Mouse (Mus musculus) layer of hippocampus, adult 18-20 months (tissue): ENCODE data around the gene Copa. TPM values are rescaled to one million over a fixed set of nuclear protein-coding genes. Genes with fewer than 3 reads are reported as not detected.

Experiments
- DNase-seq, 2 experiments: peaks; one replicate each; pipeline ENCODE4 v3.0.0; 2022; ENCODE audit warnings: low spot score in 2 of 2
- total RNA-seq, 2 experiments: library from RNA; stranded (reverse); gene quantifications; 2 replicates each; pipeline ENCODE4 v1.2.3; 2021

The Copa gene
- total RNA-seq, 2 experiments from 2014 or later: 141 to 146 TPM

DNA sequence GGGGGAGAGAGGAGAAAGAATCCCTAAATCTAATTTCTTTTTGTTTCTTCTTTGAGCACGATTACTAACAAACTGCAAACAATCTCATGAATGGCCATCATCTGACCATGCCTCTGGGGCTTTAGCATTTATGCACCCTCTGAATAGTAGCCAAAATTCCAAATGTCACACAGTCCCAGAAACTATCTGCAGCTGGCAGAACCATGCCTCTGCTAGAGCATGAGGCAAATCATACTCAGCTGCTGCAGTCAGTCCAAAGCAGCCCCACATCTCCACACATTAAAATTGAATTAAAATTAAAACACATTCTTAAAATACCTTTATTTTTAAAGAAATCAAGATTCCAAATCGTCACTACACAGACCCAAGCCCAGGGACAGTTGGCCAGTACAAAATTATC, 57.8 kb downstream of the Copa start:
- no peak for DNase-seq

DNA sequence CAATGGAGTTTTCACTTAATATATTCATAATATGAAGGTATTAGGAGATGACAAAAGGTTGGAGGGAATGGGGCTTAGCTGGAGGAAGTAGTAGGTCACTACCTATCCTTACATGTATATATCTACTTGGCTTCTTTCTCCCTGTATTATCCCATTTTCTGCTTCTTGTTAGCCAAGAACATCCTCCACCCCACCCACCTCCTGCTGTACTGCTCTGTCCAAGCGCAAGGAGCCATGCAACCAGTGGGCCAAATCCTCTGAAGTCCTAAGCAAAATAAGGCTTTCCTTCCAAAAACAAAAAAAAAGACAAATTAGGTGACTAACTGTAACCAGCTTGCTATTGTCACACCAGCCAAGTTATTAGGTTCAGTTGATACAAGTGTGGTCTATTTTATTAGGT, 58.5 kb downstream of the Copa start:
- DNase-seq: no peak

- DNase-seq: no peak
Measured at GRCm38 (mm10) chr1:172141529-172141928, 59.2 kb downstream of the Copa start.

DNA sequence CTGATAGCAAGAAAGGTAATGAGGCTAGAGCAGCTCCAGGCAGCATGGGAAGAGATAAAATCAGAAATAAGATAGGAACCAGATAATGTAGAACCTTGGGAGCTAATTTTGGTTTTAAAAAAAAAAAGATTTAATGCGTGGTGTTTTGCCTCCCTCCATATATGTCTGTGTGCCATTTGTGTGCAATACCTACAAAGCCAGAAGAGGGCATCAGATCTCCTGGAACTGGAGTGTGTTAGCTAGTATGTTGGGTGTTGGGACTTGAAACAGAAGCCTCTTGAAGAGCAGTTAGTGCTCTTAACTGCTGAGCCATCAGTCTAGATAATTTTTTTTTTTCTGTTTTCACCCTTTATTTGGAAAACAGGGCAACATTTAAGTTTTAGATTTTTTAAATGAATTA, 61.2 kb downstream of the Copa start:
- DNase-seq: peak; percentile 51 to 83

DNA sequence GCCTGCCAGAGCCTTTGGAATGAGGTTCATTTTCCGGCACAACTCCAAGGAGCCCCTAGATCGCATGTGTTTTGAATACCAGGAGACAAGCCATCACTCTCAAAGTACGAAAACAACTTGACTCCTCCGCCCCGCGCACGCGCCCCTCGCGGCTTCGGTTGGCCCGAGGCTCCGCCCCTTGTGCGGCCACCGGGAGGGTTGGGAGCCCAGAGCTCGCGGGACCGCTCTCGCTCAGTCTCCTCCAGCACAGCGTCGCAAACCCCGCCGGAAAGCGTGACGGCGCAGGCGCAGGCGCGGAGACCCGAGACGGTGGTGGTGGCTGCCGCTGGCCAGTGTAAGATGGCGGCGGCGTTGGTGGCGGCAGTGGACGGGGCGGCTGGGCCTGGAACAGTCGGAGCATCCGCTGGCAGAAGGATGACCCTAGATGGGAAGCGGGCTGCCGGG, 65.5 kb downstream of the Copa start, which contains the start of gene Dcaf8:
Gene Dcaf8 (plus strand): TSS at position 250 of the 444 bp plus-strand sequence.
- peak; percentile 94 to 96 for DNase-seq

DNA sequence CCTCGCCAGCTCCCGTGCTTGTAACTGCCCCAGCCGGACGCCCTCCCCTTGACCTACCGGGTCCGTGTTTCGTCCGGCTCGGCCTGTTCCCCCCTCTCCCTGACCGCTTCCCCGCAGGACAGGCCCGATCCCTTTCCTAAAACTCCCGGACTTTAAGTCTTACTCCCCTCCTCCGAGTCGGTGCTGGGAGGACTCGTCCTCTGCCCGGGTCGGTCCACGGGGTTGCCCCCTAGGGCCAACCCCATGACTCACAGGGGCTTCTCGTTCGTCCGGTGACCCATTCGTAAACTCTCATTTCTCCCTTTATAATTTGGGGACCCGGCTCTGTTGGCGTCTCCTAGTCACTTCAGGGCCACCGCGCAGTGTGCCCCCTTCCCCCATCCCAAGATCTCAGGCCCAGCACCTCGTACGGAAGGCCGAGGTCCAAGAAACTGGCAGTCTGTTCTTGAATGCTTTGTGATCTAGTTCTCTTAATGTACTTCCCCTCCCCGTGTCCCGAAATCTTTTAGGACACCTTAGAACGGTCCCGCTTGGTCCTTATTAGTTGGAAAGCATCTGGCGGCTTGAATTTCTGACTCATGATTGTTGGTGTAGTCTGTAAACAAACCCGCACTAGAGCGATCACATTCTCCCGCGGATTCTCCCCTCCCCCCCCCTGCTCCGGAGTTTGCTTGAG, 66.1 kb downstream of the Copa start:
- DNase-seq: peak in 1 of 2 experiments; percentile 47

DNA sequence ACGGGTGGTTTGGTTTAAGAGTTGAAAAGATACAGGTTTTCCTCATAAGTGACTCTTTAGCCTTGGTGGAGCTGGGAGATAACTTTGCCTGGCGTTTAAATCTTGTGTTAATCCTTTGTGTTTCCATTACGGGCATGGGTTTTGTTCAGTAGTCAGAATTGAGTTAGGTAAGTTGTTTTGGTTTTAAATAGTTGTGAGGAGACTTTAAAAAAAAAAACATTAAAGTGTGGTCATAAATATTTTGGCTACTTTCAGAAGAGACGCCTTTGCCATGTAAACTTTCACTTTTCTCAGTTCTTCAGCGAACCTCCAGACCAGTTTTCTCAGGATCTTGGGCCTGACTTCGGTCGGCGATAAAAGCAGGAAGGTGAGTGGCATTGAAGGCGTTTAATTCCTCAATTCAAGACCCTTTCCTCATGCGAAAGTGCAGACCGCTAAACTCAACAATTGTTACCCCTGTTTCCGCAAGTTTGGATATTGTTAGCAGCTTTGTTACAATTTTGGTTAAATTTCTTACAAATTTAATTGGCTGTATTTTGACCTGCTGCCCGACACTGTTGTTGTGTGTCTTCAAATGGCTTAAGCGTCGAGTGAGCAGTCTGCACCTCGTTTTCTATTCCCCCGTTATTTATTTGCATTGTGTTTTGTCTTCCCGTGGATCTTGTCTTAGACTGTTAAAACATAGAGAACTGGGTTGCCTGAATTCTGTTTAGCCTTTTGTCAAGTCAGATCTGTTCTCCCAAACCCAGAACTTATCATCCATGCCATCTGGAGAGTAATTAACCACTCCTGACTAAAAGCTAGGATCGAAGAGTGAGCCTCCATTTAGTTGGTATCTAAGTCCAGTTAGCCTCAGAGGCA, 66.9 kb downstream of the Copa start:
- DNase-seq: no peak

GRCm38 (mm10) chr1:172154536-172154935, 72.2 kb downstream of the Copa start:
- DNase-seq: no peak

DNA sequence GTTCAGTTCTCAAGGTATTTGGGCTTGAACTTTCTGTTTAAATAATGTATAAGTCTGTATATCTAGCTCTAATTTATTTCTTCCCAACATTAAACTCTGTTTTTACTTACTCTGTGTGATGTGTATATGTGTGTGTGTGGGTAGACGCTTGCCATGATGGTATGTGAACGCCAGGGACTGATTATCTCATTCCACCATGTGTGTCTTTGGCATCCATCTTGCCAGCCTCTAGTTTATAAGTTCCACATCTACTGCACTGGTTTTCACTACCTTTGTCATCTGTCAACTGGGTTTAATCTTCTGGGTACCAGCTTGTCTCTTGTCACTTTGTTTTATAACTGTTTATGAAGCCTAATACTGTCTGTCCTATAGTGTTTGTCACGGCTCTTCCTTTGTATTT, 73.2 kb downstream of the Copa start:
- DNase-seq: no peak

GRCm38 (mm10) chr1:172159970-172160369, 77.6 kb downstream of the Copa start:
- no peak for DNase-seq

- no peak for DNase-seq
Measured at GRCm38 (mm10) chr1:172160508-172160907, 78.2 kb downstream of the Copa start.

DNA sequence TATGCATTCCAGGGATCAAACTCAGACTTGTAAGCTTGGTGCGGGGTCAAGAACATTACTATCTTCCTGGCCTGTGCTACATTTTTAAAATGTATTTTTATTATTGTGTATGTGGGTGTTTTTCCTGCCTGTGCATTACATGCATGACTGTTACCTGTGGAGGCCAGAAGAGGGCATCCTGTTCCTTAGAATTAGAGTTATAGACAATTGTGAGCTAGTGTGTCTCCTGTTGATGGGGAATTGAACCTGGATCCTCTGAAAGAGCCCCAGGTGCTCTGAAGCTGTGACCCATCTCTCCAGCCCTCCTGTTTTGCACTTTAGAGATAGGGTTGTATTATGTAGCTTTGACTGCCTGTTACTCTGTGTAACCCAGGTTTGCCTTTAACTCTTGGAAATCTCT, 79.7 kb downstream of the Copa start:
- DNase-seq: peak in 1 of 2 experiments; percentile 72

GRCm38 (mm10) chr1:172162959-172163358, 80.6 kb downstream of the Copa start:
- DNase-seq: no peak

GRCm38 (mm10) chr1:172167911-172168310, 85.6 kb downstream of the Copa start:
- DNase-seq: no peak

DNA sequence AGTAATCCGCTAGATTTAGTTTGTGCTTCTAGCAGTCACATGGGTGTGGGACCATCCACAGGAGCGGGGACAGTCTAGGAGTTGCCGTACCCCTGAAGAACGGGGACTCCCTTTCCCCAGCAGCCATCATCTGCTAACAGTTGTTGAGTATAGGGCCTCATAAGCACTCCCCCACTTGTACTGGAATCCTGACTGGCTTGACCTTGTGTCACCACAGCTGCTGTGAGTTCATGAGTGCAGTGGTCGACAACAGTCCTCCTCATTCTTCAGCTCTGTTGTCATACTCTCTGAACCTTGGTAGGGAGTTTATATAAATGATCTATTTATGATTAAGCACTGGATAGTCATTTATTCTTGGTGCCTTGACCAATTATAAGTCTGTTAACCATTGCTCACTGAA, 87.5 kb downstream of the Copa start:
- DNase-seq: no peak

Other genes with a start within 250 kb of the Copa start
- gene Cd84, start 242.8 kb upstream of the Copa start, total RNA-seq: 1 to 10 TPM; 2.2 to 2.5 TPM
- not detected for gene Gm10521, start 186.9 kb upstream of the Copa start, total RNA-seq
- gene Slamf6, start 165.0 kb upstream of the Copa start, total RNA-seq: not detected
- 10 to 100 TPM; 13.4 to 13.6 TPM for gene Vangl2, start 54.1 kb upstream of the Copa start, total RNA-seq
- gene Nhlh1, start 25.0 kb upstream of the Copa start, total RNA-seq: 1 to 10 TPM in 1 of 2 experiments, under 1 TPM in 1; 0.68 to 1.1 TPM
- gene Ncstn, start 266 bp downstream of the Copa start, total RNA-seq: 10 to 100 TPM; 54.5 to 55.3 TPM
- 10 to 100 TPM; 84.4 to 84.5 TPM for gene Pex19, start 44.2 kb downstream of the Copa start, total RNA-seq
- gene Dcaf8, start 65.6 kb downstream of the Copa start, total RNA-seq: 100 to 1,000 TPM; 111 to 115 TPM
- 100 to 1,000 TPM; 445 to 478 TPM for gene Pea15a, start 124.3 kb downstream of the Copa start, total RNA-seq
- gene Casq1, start 137.3 kb downstream of the Copa start, total RNA-seq: under 1 TPM; 0.54 to 0.71 TPM
- gene Atp1a4, start 175.9 kb downstream of the Copa start, total RNA-seq: not detected
- gene Igsf8, start 179.1 kb downstream of the Copa start, total RNA-seq: 100 to 1,000 TPM; 262 to 286 TPM
- gene Atp1a2, start 215.5 kb downstream of the Copa start, total RNA-seq: 100 to 1,000 TPM; 555 to 598 TPM
- 10 to 100 TPM; 70.6 to 75.4 TPM for gene Kcnj9, start 246.8 kb downstream of the Copa start, total RNA-seq